Mouse (Mus musculus) hindbrain, embryonic 16.5 days (tissue): Measurements from ENCODE around the gene Olfr1224-ps1. TPM values are rescaled to one million over a fixed set of nuclear protein-coding genes. Genes with fewer than 3 reads are reported as not detected.
"Not testable (repeated sequence)": the region's sequence is repeated elsewhere in the genome, so short reads cannot be mapped to it uniquely, and the experiment has no call there.

ENCODE experiments used
- ATAC-seq: fragments of 200-750 bp; cut with Nextera tagmentation; 2 replicates; pipeline ENCODE4 v1.8.0; 2017; ENCODE audit warnings: moderate TSS enrichment, moderate library complexity
- H3K27ac ChIP-seq: fragments of 300-500 bp; sonication (generic); 2 replicates; pipeline ENCODE4 v1.5.1; 2014; ENCODE audit warnings: low read depth, mild to moderate bottlenecking, control low read depth, low read length, moderate library complexity
- H3K27me3 ChIP-seq: fragments of 300-500 bp; sonication (generic); replicated peaks from 2 replicates; pipeline ENCODE4 v1.6.1; 2014; ENCODE audit warnings: low read length; ENCODE audit not compliant: control insufficient read depth, insufficient read depth
- H3K36me3 ChIP-seq: fragments of 300-500 bp; sonication (generic); 2 replicates; pipeline ENCODE4 v1.6.1; 2014; ENCODE audit warnings: mild to moderate bottlenecking, low read length, moderate library complexity, mixed read lengths; ENCODE audit not compliant: control insufficient read depth, insufficient read depth
- H3K4me1 ChIP-seq: fragments of 300-500 bp; sonication (generic); 2 replicates; pipeline ENCODE4 v1.6.1; 2014; ENCODE audit warnings: low read depth, low read length; ENCODE audit not compliant: control insufficient read depth, insufficient read depth
- H3K4me2 ChIP-seq: fragments of 300-500 bp; sonication (generic); 2 replicates; pipeline ENCODE4 v1.6.1; 2014; ENCODE audit warnings: mild to moderate bottlenecking, low read length, control low read depth, moderate library complexity
- H3K4me3 ChIP-seq: fragments of 300-500 bp; sonication (generic); 2 replicates; pipeline ENCODE4 v1.5.1; 2014; ENCODE audit warnings: mild to moderate bottlenecking, low read length, control low read depth, moderate library complexity
- H3K9ac ChIP-seq: fragments of 300-500 bp; sonication (generic); 2 replicates; pipeline ENCODE4 v1.6.1; 2014; ENCODE audit warnings: low read depth, mild to moderate bottlenecking, control low read depth, low read length, moderate library complexity
- H3K9me3 ChIP-seq: fragments of 300-500 bp; sonication (generic); 2 replicates; pipeline ENCODE4 v1.6.1; 2014; ENCODE audit warnings: mild to moderate bottlenecking, low read length, moderate library complexity; ENCODE audit not compliant: control insufficient read depth
- whole genome bisulfite sequencing: fragments of 180-500 bp; shearing (Covaris S2); extraction: QIAGEN DNeasy Blood & Tissue Kit; methylation state at CpG from one replicate; pipeline ENCODE4 v1.1.7; 2014; 5-methylcytosine and 5-hydroxymethylcytosine counted together
- polyA plus RNA-seq: library from polyadenylated mRNA; unstranded; fragments of >200 nt; fragmentation: Nextera tagmentation; extraction: Ambion mirVana; gene quantifications from 2 replicates; pipeline ENCODE4 v1.2.1, GENCODE M21; 2015

Olfr1224-ps1 gene
- not detected in 2 replicates for polyA plus RNA-seq

DNA sequence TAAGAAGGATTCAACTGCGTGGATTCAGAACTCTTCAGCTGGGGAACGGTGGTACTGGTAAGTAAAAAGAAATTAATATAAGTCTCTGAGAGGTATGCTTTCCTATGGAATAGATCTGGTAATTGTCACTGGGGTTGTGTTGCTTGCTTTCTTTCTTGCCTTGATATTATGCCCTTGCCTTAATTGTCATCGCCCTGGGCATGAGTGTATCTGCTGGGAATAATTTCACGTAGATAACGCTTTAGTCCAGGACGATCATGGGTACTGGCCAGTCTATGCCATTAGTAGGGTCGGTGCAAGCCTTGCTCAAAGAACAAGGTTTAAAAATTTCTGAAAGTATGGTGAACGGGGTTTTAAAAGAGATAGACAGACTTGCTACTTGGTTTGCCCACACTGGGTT lies at the start of gene Olfr1224-ps1:
Gene Olfr1224-ps1, minus strand, starts transcription at position 101 of the 400 bp plus-strand sequence.
- H3K27ac ChIP-seq, H3K4me2 ChIP-seq, ATAC-seq, H3K9ac ChIP-seq, H3K36me3 ChIP-seq, H3K4me1 ChIP-seq, H3K27me3 ChIP-seq, H3K4me3 ChIP-seq, H3K9me3 ChIP-seq: not testable (repeated sequence)
- WGBS = 93% methylated on average over 8 of the region's 8 CpGs

DNA sequence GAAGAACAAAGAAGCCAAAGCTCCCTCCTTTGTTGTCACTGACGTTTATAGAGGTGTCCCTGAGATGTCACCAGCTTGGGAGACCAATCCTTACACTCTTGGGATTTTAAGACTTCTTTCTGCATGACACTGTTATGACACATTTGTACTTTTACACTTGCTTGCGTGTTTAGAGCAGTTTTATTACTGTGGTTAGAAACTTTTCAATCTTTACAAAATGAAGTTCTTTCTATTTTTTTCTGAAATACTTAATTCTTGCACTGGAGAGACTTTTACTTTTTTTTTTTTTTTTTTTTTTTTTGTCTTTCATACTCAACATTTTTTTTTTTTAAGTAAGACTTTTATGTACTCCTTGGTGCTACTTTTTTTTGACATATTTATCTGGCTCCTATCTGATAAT lies 36.1 kb upstream of the Olfr1224-ps1 start, which contains the start of gene Olfr1226:
Gene Olfr1226, minus strand, starts transcription at position 101 of the 400 bp plus-strand sequence.
- Histone ChIP-seq H3K9ac (no peak within 1 kb of the TSS), H3K27ac (no peak within 1 kb of the TSS), H3K9me3 (no peaks in the 10 kb centered on the region), H3K4me3 (no peak within 1 kb of the TSS), H3K36me3 (no peaks in the 10 kb centered on the region), H3K4me1 (no peaks in the 10 kb centered on the region), H3K27me3 (no peaks in the 10 kb centered on the region), H3K4me2 (no peak within 1 kb of the TSS)
- no peak for ATAC-seq
- 65% methylated on average over 2 of the region's 2 CpGs for WGBS

DNA sequence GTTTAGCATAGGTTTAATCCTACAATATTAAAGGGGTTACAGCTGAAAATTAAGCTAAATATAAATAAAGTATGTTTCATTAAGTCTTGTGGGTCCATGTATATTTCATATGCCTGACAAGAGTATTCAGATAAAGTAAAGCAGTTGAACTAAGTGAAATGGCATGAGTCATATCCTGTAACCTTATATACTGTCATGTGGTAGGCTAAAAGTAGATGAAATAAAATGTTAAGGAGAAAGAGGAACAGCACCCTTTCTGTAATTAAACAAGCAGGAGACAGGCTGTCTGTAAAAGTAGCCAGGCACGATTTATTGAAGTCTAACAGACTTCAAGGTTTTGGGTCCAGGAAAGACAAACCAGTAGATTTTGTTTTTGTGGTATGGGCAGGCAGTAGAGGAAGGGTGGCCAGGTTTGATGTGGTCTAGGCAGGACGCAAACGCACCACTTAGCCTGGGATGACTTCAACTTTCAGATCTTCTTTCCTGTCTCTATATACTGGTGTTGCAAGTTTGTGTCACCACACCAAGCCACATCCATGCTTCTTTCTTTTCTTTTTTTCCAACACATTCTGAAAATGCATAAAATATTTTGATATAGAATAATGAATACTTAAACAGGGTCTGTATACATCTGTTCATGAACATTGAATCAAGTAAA lies 32.6 kb upstream of the Olfr1224-ps1 start:
- no peaks in the 10 kb centered on the region for H3K36me3 ChIP-seq
- no peaks in the 10 kb centered on the region for H3K27me3 ChIP-seq
- no peak overlapping the region for H3K27ac ChIP-seq
- ATAC-seq = no peak
- H3K4me1 ChIP-seq = no peaks in the 10 kb centered on the region
- H3K4me3 ChIP-seq = no peak overlapping the region
- no peak overlapping the region for H3K4me2 ChIP-seq
- H3K9me3 ChIP-seq = no peaks in the 10 kb centered on the region
- 91% methylated on average over 3 of the region's 3 CpGs for WGBS
- no peak overlapping the region for H3K9ac ChIP-seq

DNA sequence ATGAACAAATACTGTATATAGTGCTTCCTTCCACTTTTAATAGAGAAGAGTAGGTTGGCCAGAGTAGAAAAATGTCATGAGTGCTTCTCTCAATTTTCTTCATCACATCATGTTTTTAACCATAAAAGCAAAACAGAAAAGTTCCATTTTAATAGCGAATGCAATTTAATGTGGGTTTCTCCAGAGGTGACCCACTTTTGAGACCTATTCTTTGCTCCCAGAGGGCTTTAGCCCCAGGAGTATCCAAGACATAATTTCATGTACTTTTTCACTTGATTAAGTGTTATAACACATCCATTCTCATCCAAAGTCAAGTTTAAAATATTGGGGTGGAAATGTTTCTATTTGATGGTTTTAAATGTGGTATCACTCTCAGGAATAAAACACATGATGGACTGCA lies 10.7 kb upstream of the Olfr1224-ps1 start, which contains the start of gene Olfr1225:
Gene Olfr1225, minus strand, starts transcription at position 101 of the 400 bp plus-strand sequence.
- WGBS = 95% methylated on average over 1 of the region's 1 CpGs
- no peak for ATAC-seq

DNA sequence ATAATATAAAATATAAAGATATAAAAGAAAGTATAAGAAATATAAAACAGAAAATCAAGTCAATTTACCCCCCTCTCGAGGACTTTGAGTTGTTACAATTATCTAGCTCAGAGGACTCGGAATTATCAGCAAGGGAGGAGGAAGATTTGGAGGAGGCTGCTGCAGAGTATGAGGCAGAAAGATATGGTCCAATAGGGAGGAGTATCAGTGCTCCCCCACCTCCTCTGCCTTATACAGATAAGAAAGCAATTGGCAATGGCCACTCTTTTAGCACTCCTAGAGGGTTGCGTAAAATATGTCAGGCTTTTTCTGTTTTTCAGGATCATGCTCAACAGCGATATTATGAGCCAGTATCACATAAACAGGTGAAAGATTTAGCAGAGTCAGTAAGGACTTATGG lies 820 bp upstream of the Olfr1224-ps1 start:
- WGBS = 92% methylated on average over 4 of the region's 4 CpGs
- not testable (repeated sequence) for H3K9ac ChIP-seq, ATAC-seq

More for the DNA sequence above, 10.7 kb upstream of the Olfr1224-ps1 start, which contains the start of gene Olfr1225:
- Histone ChIP-seq H3K4me2 (no peak within 1 kb of the TSS), H3K4me3 (no peak within 1 kb of the TSS), H3K9me3 (no peaks in the 10 kb centered on the region), H3K36me3 (no peaks in the 10 kb centered on the region), H3K27me3 (no peaks in the 10 kb centered on the region), H3K4me1 (no peaks in the 10 kb centered on the region), H3K9ac (no peak within 1 kb of the TSS), H3K27ac (no peak within 1 kb of the TSS)

DNA sequence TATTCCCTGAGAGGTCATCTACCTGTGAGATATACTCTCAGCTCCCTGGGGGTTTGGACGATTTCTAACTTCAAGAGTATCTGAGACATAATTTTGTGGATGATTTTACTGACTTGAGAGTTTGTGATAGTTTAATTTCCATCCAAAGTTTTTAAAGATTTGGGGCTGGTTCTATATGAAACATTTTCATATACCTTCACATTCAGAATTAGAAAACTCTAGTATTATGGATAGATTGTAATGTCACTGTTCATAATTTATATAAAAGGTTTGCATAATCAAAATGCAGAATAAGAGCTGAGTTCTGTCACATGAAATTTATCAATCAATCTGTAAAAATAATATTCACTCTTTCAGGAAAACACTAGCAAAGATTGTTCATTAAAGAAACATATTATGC lies 12.4 kb downstream of the Olfr1224-ps1 start, which contains the start of gene Olfr1223:
Gene Olfr1223, minus strand, starts transcription at position 101 of the 400 bp plus-strand sequence.
- Histone ChIP-seq H3K4me1 (no peaks in the 10 kb centered on the region), H3K36me3 (no peaks in the 10 kb centered on the region), H3K4me3 (no peak within 1 kb of the TSS), H3K27me3 (no peaks in the 10 kb centered on the region), H3K27ac (no peak within 1 kb of the TSS), H3K9ac (no peak within 1 kb of the TSS), H3K4me2 (no peak within 1 kb of the TSS), H3K9me3 (no peaks in the 10 kb centered on the region)
- ATAC-seq = no peak
- WGBS = 81% methylated on average over 1 of the region's 1 CpGs

More for the DNA sequence above, 820 bp upstream of the Olfr1224-ps1 start:
- not testable (repeated sequence) for H3K27me3 ChIP-seq, H3K4me3 ChIP-seq, H3K27ac ChIP-seq, H3K4me1 ChIP-seq, H3K36me3 ChIP-seq, H3K9me3 ChIP-seq, H3K4me2 ChIP-seq

DNA sequence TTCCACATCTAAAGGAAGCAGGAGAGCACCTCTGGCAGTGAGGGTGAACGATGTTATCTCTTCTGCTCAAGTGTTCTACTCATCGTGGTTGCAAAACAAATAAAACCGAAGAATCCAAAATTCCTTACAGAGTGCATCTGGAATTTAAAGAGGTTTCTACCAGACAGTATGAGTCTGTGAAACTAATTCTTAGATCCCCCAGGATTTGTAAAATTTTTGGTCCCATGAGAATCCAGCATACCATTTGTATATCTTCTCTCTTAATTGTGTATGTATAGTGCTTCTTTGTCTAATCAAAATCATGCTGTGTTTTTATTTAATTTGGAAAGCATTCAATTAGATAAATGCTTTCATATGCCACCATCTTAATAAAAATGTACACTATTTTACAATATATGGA lies 30.9 kb downstream of the Olfr1224-ps1 start, which contains the start of gene Olfr1222:
Gene Olfr1222, minus strand, starts transcription at position 101 of the 400 bp plus-strand sequence.
- no peak within 1 kb of the TSS for H3K4me2 ChIP-seq
- no peak for ATAC-seq
- no peaks in the 10 kb centered on the region for H3K9me3 ChIP-seq
- no peak within 1 kb of the TSS for H3K4me3 ChIP-seq
- 85% methylated on average over 3 of the region's 3 CpGs for WGBS
- H3K4me1 ChIP-seq = no peaks in the 10 kb centered on the region
- H3K27ac ChIP-seq = no peak within 1 kb of the TSS
- no peak within 1 kb of the TSS for H3K9ac ChIP-seq
- no peaks in the 10 kb centered on the region for H3K36me3 ChIP-seq
- no peaks in the 10 kb centered on the region for H3K27me3 ChIP-seq

DNA sequence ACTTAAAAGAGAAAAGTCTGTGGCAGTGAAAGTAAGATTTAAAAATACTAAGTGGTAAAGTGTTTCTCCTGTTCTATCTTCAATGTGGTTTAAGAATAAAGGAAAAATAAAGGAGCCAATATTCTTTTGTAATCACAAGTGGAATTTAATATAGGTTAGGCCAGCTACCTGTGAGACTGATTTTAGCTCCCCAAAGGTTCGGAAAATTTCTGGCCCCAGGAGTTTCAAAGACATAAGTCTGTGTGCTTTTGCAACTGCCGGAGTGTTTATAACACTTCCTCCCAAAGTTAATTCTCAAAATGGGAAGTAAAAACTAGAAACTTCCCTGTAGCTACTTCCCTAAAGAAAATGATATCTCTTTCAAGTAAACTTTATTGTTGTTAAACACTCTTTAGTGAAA lies 46.7 kb downstream of the Olfr1224-ps1 start, which contains the start of gene Olfr1221:
Gene Olfr1221, minus strand, starts transcription at position 101 of the 400 bp plus-strand sequence.
- Histone ChIP-seq H3K27me3 (no peaks in the 10 kb centered on the region), H3K4me3 (no peak within 1 kb of the TSS), H3K4me1 (no peaks in the 10 kb centered on the region), H3K4me2 (no peak within 1 kb of the TSS), H3K9me3 (no peaks in the 10 kb centered on the region), H3K36me3 (no peaks in the 10 kb centered on the region), H3K27ac (no peak within 1 kb of the TSS), H3K9ac (no peak within 1 kb of the TSS)
- 87% methylated on average over 2 of the region's 2 CpGs for WGBS
- ATAC-seq = no peak

DNA sequence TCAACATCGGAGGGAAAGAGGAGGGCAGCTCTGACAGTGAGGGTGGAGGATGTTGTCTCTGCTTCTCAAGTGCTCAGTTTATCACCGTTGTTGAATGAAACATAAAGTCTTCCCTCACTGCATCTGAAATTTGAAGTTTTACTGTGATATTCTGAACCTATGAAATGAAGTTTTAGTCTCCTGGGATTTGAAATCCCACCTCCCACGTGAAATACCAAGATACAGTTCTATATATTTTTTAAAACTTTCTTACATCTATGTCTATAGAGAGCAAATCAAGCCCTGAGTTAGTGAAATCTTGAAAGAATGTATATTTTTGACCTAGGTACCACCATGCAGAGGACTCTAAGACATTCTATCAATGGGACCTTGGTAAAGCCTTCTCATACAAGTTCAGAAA lies 57.2 kb downstream of the Olfr1224-ps1 start, which contains the start of gene Olfr1220:
Gene Olfr1220, minus strand, starts transcription at position 101 of the 400 bp plus-strand sequence.
- Histone ChIP-seq H3K36me3 (no peaks in the 10 kb centered on the region), H3K4me1 (no peaks in the 10 kb centered on the region), H3K9ac (no peak within 1 kb of the TSS), H3K4me2 (no peak within 1 kb of the TSS), H3K27ac (no peak within 1 kb of the TSS), H3K4me3 (no peak within 1 kb of the TSS), H3K9me3 (no peaks in the 10 kb centered on the region), H3K27me3 (no peaks in the 10 kb centered on the region)
- no peak for ATAC-seq
- 78% methylated on average over 3 of the region's 3 CpGs for whole genome bisulfite sequencing
